Mouse (Mus musculus): ENCODE measurements at regions not wholly inside any gene's neighbourhood (a gene's known extent, or its start where the extent isn't known, plus 50 kb on each side); places are given as distances from the start of the nearest gene placed in this dataset.

DNA sequence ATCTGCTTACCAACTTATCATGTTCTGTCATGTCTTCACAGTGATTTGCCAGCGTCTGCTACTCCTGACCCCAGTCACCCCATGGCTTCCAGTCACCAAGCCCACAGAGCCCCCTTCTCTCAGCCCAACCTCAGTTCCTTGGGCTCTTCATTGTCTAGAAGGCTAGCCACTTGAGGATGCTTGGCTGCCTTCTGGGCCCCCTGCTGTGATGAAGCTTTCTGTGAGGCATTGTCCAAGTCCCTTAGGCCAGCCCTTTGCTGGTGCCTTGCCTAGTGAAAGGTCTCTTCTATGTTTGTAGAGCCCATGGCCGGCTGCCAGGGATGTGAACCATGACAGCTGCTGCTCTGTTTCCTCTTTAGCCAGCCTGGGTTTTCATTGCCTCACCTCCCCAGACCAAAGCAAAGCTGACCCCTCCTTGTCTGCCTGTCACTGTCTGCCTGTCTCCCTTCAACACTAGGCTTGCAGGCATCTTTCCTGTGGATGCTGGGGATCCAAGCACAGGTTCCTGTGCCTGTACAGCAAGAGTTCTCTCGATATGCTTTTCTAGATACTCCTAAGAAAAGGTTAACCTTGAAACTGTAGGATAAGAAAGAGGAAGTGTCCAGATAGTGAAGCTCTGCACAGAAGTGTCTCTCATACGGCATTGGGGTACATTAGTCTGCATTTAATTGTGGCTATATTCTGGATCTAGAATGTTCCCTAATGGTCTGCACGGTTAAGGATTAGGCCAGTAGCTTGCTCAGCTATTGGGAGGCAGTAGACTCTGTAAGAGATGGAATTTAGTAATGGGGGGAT is 149.5 kb downstream of the Qrsl1 start:
- TF ChIP-seq NANOG (IDR thresholded peaks at IDR 0.05; ENCODE audit: borderline replicate concordance, low read length), result no peak
- H3K4me3 ChIP-seq (replicated peaks; ENCODE audit: low read length), result no peak overlapping the region
- peaks cover 4% of the 10 kb centered on the region; the same call in 1 of the 2 replicates for H3K27me3 ChIP-seq (ENCODE audit: insufficient read depth, low read length)
- H3K4me1 ChIP-seq (replicated peaks; ENCODE audit: low read depth, low read length), result no peaks in the 10 kb centered on the region
- no peaks in the 10 kb centered on the region for H3K36me3 ChIP-seq (ENCODE audit: insufficient read depth, low read length)
- peaks cover 14% of the 10 kb centered on the region for H3K9me3 ChIP-seq (ENCODE audit: low read length)

- TF ChIP-seq POU5F1 (IDR thresholded peaks at IDR 0.05; ENCODE audit: borderline replicate concordance, low read length) (no peak), CTCF (conservative IDR thresholded peaks at IDR 0.05; ENCODE audit: low read length) (no peak), NANOG (IDR thresholded peaks at IDR 0.05; ENCODE audit: borderline replicate concordance, low read length) (no peak)
- peaks cover 9% of the 10 kb centered on the region; the same call in 1 of the 2 replicates for H3K27me3 ChIP-seq (ENCODE audit: insufficient read depth, low read length)
- no peak overlapping the region for H3K4me3 ChIP-seq (replicated peaks; ENCODE audit: low read length)
- H3K9me3 ChIP-seq (ENCODE audit: low read length), result peaks cover 4% of the 10 kb centered on the region; the same call in 1 of the 2 replicates
- no peaks in the 10 kb centered on the region for H3K4me1 ChIP-seq (replicated peaks; ENCODE audit: low read depth, low read length)
- no peaks in the 10 kb centered on the region for H3K36me3 ChIP-seq (ENCODE audit: insufficient read depth, low read length)
Measured at GRCm38 (mm10) chr10:43756881-43757565, 144.5 kb downstream of the Qrsl1 start.

- TF ChIP-seq CTCF (conservative IDR thresholded peaks at IDR 0.05; ENCODE audit: low read length) (no peak), POU5F1 (IDR thresholded peaks at IDR 0.05; ENCODE audit: borderline replicate concordance, low read length) (no peak), NANOG (IDR thresholded peaks at IDR 0.05; ENCODE audit: borderline replicate concordance, low read length) (no peak)
- H3K27me3 ChIP-seq (ENCODE audit: insufficient read depth, low read length), result peaks cover 10% of the 10 kb centered on the region; the same call in 1 of the 2 replicates
- H3K4me1 ChIP-seq (replicated peaks; ENCODE audit: low read depth, low read length), result no peaks in the 10 kb centered on the region
- peaks cover 13% of the 10 kb centered on the region; the same call in 1 of the 2 replicates for H3K9me3 ChIP-seq (ENCODE audit: low read length)
- no peak overlapping the region for H3K4me3 ChIP-seq (replicated peaks; ENCODE audit: low read length)
- no peaks in the 10 kb centered on the region for H3K36me3 ChIP-seq (ENCODE audit: insufficient read depth, low read length)
Measured at GRCm38 (mm10) chr10:43758124-43759025, 143.2 kb downstream of the Qrsl1 start.

DNA sequence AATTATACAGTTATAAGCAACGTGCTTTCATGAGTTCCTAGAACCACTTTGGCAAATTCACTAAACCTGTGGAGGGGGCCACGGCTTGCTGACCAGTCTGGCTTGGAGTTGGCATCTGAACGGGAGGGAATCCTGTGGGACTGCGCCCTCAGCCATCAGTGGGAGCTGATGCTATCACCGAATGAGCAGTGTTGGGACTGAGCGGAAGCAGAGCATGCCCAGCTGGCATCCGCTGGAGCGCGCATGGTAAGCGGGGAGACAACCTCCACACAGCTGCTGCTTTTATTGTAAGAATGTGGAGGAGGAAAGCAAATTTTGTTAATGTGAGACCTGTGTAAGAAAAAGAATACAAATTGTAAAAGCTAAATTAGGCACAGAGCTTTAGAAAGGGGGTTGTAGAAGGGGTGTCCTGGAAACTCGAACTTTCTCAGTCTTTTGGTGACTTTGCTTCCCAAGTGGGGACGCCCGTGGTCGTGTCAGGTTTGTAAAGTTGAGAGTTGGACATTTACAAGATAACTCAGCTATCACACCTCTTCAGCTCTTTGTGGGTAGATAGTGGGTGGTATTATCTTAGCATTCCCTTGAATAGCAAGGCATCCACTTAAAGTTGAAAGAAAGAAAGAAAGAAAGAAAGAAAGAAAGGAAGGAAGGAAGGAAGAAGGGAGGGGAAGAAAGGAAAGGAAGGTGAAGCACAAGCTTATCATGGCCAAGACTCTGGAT is 142.2 kb downstream of the Qrsl1 start:
- no peak for TF ChIP-seq CTCF (conservative IDR thresholded peaks at IDR 0.05; ENCODE audit: low read length)
- TF ChIP-seq POU5F1 (IDR thresholded peaks at IDR 0.05; ENCODE audit: borderline replicate concordance, low read length), result no peak
- no peak for TF ChIP-seq NANOG (IDR thresholded peaks at IDR 0.05; ENCODE audit: borderline replicate concordance, low read length)
- Histone ChIP-seq H3K9me3 (ENCODE audit: low read length) (peaks cover 15% of the 10 kb centered on the region; the same call in 1 of the 2 replicates), H3K27me3 (ENCODE audit: insufficient read depth, low read length) (peaks cover 10% of the 10 kb centered on the region; the same call in 1 of the 2 replicates), H3K4me1 (replicated peaks; ENCODE audit: low read depth, low read length) (no peaks in the 10 kb centered on the region), H3K4me3 (replicated peaks; ENCODE audit: low read length) (no peak overlapping the region), H3K36me3 (ENCODE audit: insufficient read depth, low read length) (no peaks in the 10 kb centered on the region)

- Histone ChIP-seq H3K9me3 (ENCODE audit: low read length) (peaks cover 15% of the 10 kb centered on the region; the same call in 1 of the 2 replicates), H3K36me3 (ENCODE audit: insufficient read depth, low read length) (no peaks in the 10 kb centered on the region), H3K4me3 (replicated peaks; ENCODE audit: low read length) (no peak overlapping the region), H3K4me1 (replicated peaks; ENCODE audit: low read depth, low read length) (no peaks in the 10 kb centered on the region), H3K27me3 (ENCODE audit: insufficient read depth, low read length) (peaks cover 10% of the 10 kb centered on the region; the same call in 1 of the 2 replicates)
- no peak for TF ChIP-seq POU5F1 (IDR thresholded peaks at IDR 0.05; ENCODE audit: borderline replicate concordance, low read length)
Measured at GRCm38 (mm10) chr10:43759906-43760281, 141.7 kb downstream of the Qrsl1 start.

DNA sequence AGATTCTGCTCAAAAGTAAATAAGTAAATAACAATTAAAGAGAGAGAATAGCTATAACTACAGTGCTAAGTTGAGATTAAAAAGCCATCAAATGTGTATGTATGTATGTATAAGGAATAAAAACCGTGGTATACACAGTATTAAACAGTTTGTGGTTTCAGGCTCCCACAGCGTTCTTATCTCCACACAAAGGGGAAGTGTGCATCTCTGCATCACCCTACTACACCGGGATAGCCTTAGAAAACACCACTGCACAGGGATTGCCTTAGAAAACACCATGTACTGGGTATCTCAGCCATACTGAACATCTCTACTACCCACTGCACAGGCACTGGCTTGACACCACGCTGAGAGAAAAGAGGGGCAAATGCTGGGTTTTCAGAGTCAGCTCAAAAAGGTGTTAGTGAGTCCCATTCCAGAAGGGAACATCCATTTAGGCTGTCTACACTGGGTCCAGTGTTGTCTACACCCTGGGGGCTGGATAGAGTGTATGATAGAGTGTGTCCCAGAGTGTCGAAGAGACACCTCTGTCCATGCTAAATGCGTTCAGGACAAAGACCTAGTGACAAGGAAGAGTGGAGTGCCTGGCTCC is 139.5 kb downstream of the Qrsl1 start:
- TF ChIP-seq POU5F1 (IDR thresholded peaks at IDR 0.05; ENCODE audit: borderline replicate concordance, low read length) (no peak), CTCF (conservative IDR thresholded peaks at IDR 0.05; ENCODE audit: low read length) (no peak), NANOG (IDR thresholded peaks at IDR 0.05; ENCODE audit: borderline replicate concordance, low read length) (no peak)
- no peak overlapping the region for H3K4me3 ChIP-seq (replicated peaks; ENCODE audit: low read length)
- peaks cover 10% of the 10 kb centered on the region; the same call in 1 of the 2 replicates for H3K27me3 ChIP-seq (ENCODE audit: insufficient read depth, low read length)
- no peaks in the 10 kb centered on the region for H3K4me1 ChIP-seq (replicated peaks; ENCODE audit: low read depth, low read length)
- peaks cover 15% of the 10 kb centered on the region; the same call in 1 of the 2 replicates for H3K9me3 ChIP-seq (ENCODE audit: low read length)
- H3K36me3 ChIP-seq (ENCODE audit: insufficient read depth, low read length), result no peaks in the 10 kb centered on the region

- H3K27me3 ChIP-seq (ENCODE audit: insufficient read depth, low read length), result peaks cover 7% of the 10 kb centered on the region; the same call in 1 of the 2 replicates
- H3K4me3 ChIP-seq (replicated peaks; ENCODE audit: low read length), result no peak overlapping the region
- H3K9me3 ChIP-seq (ENCODE audit: low read length), result peaks cover 32% of the 10 kb centered on the region
- no peaks in the 10 kb centered on the region for H3K36me3 ChIP-seq (ENCODE audit: insufficient read depth, low read length)
- H3K4me1 ChIP-seq (replicated peaks; ENCODE audit: low read depth, low read length), result no peaks in the 10 kb centered on the region
- TF ChIP-seq NANOG (IDR thresholded peaks at IDR 0.05; ENCODE audit: borderline replicate concordance, low read length) (no peak), CTCF (conservative IDR thresholded peaks at IDR 0.05; ENCODE audit: low read length) (no peak), POU5F1 (IDR thresholded peaks at IDR 0.05; ENCODE audit: borderline replicate concordance, low read length) (no peak)
Measured at GRCm38 (mm10) chr10:43764581-43764980, 137.0 kb downstream of the Qrsl1 start.

Data from E14TG2a.4 (cell line).